ENCODE assay signal across 23 mouse cellular contexts in the genomic region with DNA sequence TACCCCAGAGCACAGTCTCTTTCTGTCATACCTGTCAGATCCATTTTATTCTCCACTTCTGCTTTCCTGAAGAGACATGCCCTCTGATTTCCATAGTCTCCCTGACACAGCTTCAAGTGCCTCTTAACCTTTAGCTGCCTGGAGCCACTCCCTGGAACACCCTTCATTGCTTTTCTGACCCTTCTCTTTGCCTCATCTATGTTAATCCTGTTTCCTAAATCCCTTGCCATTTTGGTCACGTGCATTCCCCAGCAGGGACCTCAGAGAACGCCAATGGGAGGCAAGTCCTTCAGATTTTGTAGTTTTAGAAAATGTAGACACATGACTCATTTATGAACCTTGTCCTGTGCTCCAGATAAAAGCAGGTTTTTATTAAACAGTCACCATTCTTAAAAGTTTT.
DNase-seq lines count a peak whose midpoint lies in the region; ATAC-seq and TF ChIP-seq lines count a peak whose summit lies in the region.
"Had no signal": no experiment of that assay in that cellular context is flagged by ENCODE, and none has a peak within 500 bp of the region (broad histone marks: within the 10 kb centered on the region; RNA-seq: fewer than 3 reads in every experiment).

No protein-coding gene starts in this region.

- no peak overlapping the region for H3K9ac ChIP-seq in midbrain, embryonic 11.5 days (ENCODE audit: low read length)
- no peak overlapping the region for H3K9ac ChIP-seq in midbrain, postnatal 0 days (replicated peaks; ENCODE audit: low read length, poor library complexity, severe bottlenecking)
- H3K9ac ChIP-seq: embryonic facial prominence, embryonic 12.5 days; limb, embryonic 12.5 days; liver, embryonic 13.5 days had no signal

- no peak overlapping the region for H3K27ac ChIP-seq in midbrain, embryonic 11.5 days (ENCODE audit: low read depth, low read length)
- H3K27ac ChIP-seq in midbrain, postnatal 0 days (ENCODE audit: low read depth, low read length), result no peak overlapping the region
- peak overlapping the region; percentile 37 for H3K27ac ChIP-seq in brown adipose tissue, adult 24 weeks (replicated peaks; ENCODE audit: low read depth, low read length)
- H3K27ac ChIP-seq: embryonic facial prominence, embryonic 12.5 days; gastrocnemius, adult 2 months; hindbrain, postnatal 0 days; layer of hippocampus, adult 2 months; limb, embryonic 12.5 days; liver, embryonic 13.5 days had no signal

- DNase-seq in adrenal gland, adult 2 months, result peak; percentile 57
- no peak for DNase-seq in adrenal gland, postnatal 4 days (ENCODE audit: low spot score in 2 of 2)
- peak; percentile 56 for DNase-seq in heart, adult 11 months
- no peak for DNase-seq in heart, postnatal 25 days (ENCODE audit: low spot score)
- no peak for DNase-seq in midbrain, embryonic 11.5 days (ENCODE audit: low spot score, missing footprints)
- no peak for DNase-seq in midbrain, postnatal 0 days (ENCODE audit: low spot score)
- DNase-seq in right cerebral cortex, postnatal 10 days (ENCODE audit: low spot score in 2 of 2), result no peak
- DNase-seq: cerebellum, adult 18-20 months; cerebellum, postnatal 14 days; gastrocnemius, adult 2 months; kidney, adult 8-10 months; liver, embryonic 13.5 days; lung, adult 2 months; lung, postnatal 14 days; right cerebral cortex, postnatal 25 days; spleen, adult 18-20 months; thymus, postnatal 14 days had no signal

- intact Hi-C loops in heart, postnatal 25 days (cut with DNase I), result no loop called here

- TF ChIP-seq CTCF in midbrain, postnatal 0 days (IDR thresholded peaks at IDR 0.05), result no peak

- no peak overlapping the region for H3K4me3 ChIP-seq in midbrain, embryonic 11.5 days (ENCODE audit: low read depth, low read length)
- no peak overlapping the region for H3K4me3 ChIP-seq in midbrain, postnatal 0 days (ENCODE audit: low read depth, low read length)
- H3K4me3 ChIP-seq in brown adipose tissue, adult 24 weeks (ENCODE audit: insufficient read depth, low read depth, low read length), result no peak overlapping the region
- H3K4me3 ChIP-seq: embryonic facial prominence, embryonic 12.5 days; erythroblast, embryonic 14.5 days; gastrocnemius, adult 2 months; layer of hippocampus, adult 2 months; limb, embryonic 12.5 days; liver, embryonic 13.5 days had no signal

- H3K4me2 ChIP-seq in midbrain, embryonic 11.5 days, result no peak overlapping the region
- H3K4me2 ChIP-seq in midbrain, postnatal 0 days (ENCODE audit: low read depth, low read length, poor library complexity, severe bottlenecking), result no peak overlapping the region
- H3K4me2 ChIP-seq: embryonic facial prominence, embryonic 12.5 days; limb, embryonic 12.5 days; liver, embryonic 13.5 days had no signal

- H3K36me3 ChIP-seq in midbrain, embryonic 11.5 days (ENCODE audit: control insufficient read depth, insufficient read depth, low read length), result no peaks in the 10 kb centered on the region
- no peaks in the 10 kb centered on the region for H3K36me3 ChIP-seq in midbrain, postnatal 0 days (ENCODE audit: insufficient read depth, low read length)
- H3K36me3 ChIP-seq: embryonic facial prominence, embryonic 12.5 days; liver, embryonic 13.5 days had no signal

- no peaks in the 10 kb centered on the region for H3K9me3 ChIP-seq in midbrain, embryonic 11.5 days (ENCODE audit: control insufficient read depth, low read length)
- H3K9me3 ChIP-seq in midbrain, postnatal 0 days (ENCODE audit: low read length), result no peaks in the 10 kb centered on the region
- H3K9me3 ChIP-seq: embryonic facial prominence, embryonic 12.5 days; limb, embryonic 12.5 days; liver, embryonic 13.5 days had no signal

- H3K4me1 ChIP-seq in midbrain, embryonic 11.5 days (ENCODE audit: control insufficient read depth, insufficient read depth, low read length), result peaks cover 7% of the 10 kb centered on the region
- H3K4me1 ChIP-seq in midbrain, postnatal 0 days (ENCODE audit: insufficient read depth, low read length), result peaks cover 7% of the 10 kb centered on the region; the same call in 1 of the 2 replicates
- H3K4me1 ChIP-seq in brown adipose tissue, adult 24 weeks (ENCODE audit: control insufficient read depth, insufficient read depth, insufficient read length, low read length), result peaks cover 25% of the 10 kb centered on the region

- WGBS in midbrain, embryonic 11.5 days, result 25% methylated on average over 2 of the region's 2 CpGs
- WGBS in midbrain, postnatal 0 days, result 15% methylated on average over 2 of the region's 2 CpGs

- no peaks in the 10 kb centered on the region for H3K27me3 ChIP-seq in midbrain, embryonic 11.5 days (ENCODE audit: control insufficient read depth, insufficient read depth, low read length)
- H3K27me3 ChIP-seq in midbrain, postnatal 0 days (ENCODE audit: insufficient read depth, low read length), result no peaks in the 10 kb centered on the region
- H3K27me3 ChIP-seq: embryonic facial prominence, embryonic 12.5 days; limb, embryonic 12.5 days; liver, embryonic 13.5 days had no signal

- ATAC-seq in midbrain, embryonic 11.5 days (ENCODE audit: low FRiP score), result peak; percentile 55; the same call in 1 of the 2 replicates
- no peak for ATAC-seq in midbrain, postnatal 0 days (ENCODE audit: low FRiP score)
- ATAC-seq: hindbrain, postnatal 0 days had no signal

Comparison
In these comparisons a context has a peak if more than half of its experiments do, and no peak if none do; other contexts are left out.
1. DNase-seq: peak in adrenal gland, adult 2 months (single experiment) and heart, adult 11 months (single experiment); none in adrenal gland, postnatal 4 days (0 of 2), heart, postnatal 25 days (single experiment), midbrain, embryonic 11.5 days (single experiment), midbrain, postnatal 0 days (single experiment) and right cerebral cortex, postnatal 10 days (0 of 2).